In genomic region chr2:57122986-57123980, GRCm38 (mm10) we compare ENCODE assay signal across 8 mouse cellular contexts. TPM values are rescaled to one million over a fixed set of nuclear protein-coding genes. Genes with fewer than 3 reads are reported as not detected.
A peak's percentile ranks its signal among the peaks of the same experiment; 100 is the strongest.
DNase-seq lines count a peak whose midpoint lies in the region; ATAC-seq lines count a peak whose summit lies in the region.

No protein-coding gene starts in this region.

- H3K4me1 ChIP-seq in liver, embryonic 16.5 days (ENCODE audit: control insufficient read depth, low read depth, low read length), result peaks cover 7% of the 10 kb centered on the region

- peak; percentile 63 for DNase-seq in ovary, postnatal 36 days (ENCODE audit: low spot score)
- DNase-seq in ovary, adult 18-20 months (ENCODE audit: low spot score), result no peak
- peak; percentile 11 to 64 for DNase-seq in gastrocnemius, postnatal 36 days
- peak; percentile 84 for DNase-seq in neural tube, embryonic 10.5 days (ENCODE audit: extremely low spot score, low spot score)
- DNase-seq in thymus, postnatal 4 days, result peak; percentile 55

- under 1% methylated on average over 49 of the region's 67 CpGs for WGBS in liver, embryonic 16.5 days (ENCODE audit: insufficient replicate concordance)

- H3K4me3 ChIP-seq in liver, embryonic 16.5 days (ENCODE audit: low read depth, low read length), result peak overlapping the region; percentile 78

- no peaks in the 10 kb centered on the region for H3K9me3 ChIP-seq in liver, embryonic 16.5 days (replicated peaks; ENCODE audit: control insufficient read depth, low read length)

- H3K27ac ChIP-seq in liver, embryonic 16.5 days (ENCODE audit: low read length), result peak overlapping the region; percentile 66

- no peaks in the 10 kb centered on the region for H3K36me3 ChIP-seq in liver, embryonic 16.5 days (ENCODE audit: control insufficient read depth, insufficient read depth)

- H3K9ac ChIP-seq in liver, embryonic 16.5 days (ENCODE audit: low read depth, low read length), result peak overlapping the region; percentile 65

- intact Hi-C loops in gastrocnemius, postnatal 36 days (cut with DNase I), result loop anchor here (5.0 to 10.0 kb wide), 2 partner anchors 59 to 112 kb away; partner anchors contain the start of gene Gpd2

- peak; percentile 31 for ATAC-seq in common myeloid progenitor, adult 5-6 weeks (replicated peaks; ENCODE audit: low read depth, poor library complexity, severe bottlenecking)
- peak; percentile 49 for ATAC-seq in inflammation-experienced regulatory T-cells, adult 6 months
- peak; percentile 75 for ATAC-seq in liver, embryonic 16.5 days (ENCODE audit: low read depth)

- peaks cover 9% of the 10 kb centered on the region for H3K27me3 ChIP-seq in liver, embryonic 16.5 days (ENCODE audit: control insufficient read depth, insufficient read depth, low read depth, low read length)

- peak overlapping the region; percentile 68 for H3K4me2 ChIP-seq in liver, embryonic 16.5 days (ENCODE audit: low read depth, low read length)

RNA-seq across cellular contexts. Expression of gene Nr4a2, which starts 0.5 kb away (rescaled TPM):
- 3.7 and 5.5 TPM in 2 replicates for total RNA-seq in common myeloid progenitor, adult 5-6 weeks (2017)
- total RNA-seq in gastrocnemius, postnatal 36 days (2021), result 1 to 10 TPM; 1.1 to 1.5 TPM
- 10 to 100 TPM in 1 of 3 experiments, 1 to 10 TPM in 2; 2.2 to 14.5 (median 3.7) TPM for polyA plus RNA-seq in inflammation-experienced regulatory T-cells, adult 6 months (2017; shearing (Covaris generic))
- polyA plus RNA-seq in liver, embryonic 16.5 days (2015; fragmentation: Nextera tagmentation; extraction: Ambion mirVana), result 0.25 and 0.31 TPM in 2 replicates
